Mouse (Mus musculus) CD4-positive, CD25-positive, alpha-beta regulatory T cell, adult 4 months (primary cell): Measurements from ENCODE around the gene Stt3b. TPM values are rescaled to one million over a fixed set of nuclear protein-coding genes. Genes with fewer than 3 reads are reported as not detected.

Experiments
- ATAC-seq: one replicate; pipeline ENCODE4 v1.8.0; 2017
- polyA plus RNA-seq, 2 experiments: library from polyadenylated mRNA; unstranded; fragments of 100-300 nt; shearing (Covaris generic); gene quantifications; one replicate each; pipeline ENCODE4 v1.2.1; 2017

Gene Stt3b
- polyA plus RNA-seq, 2 experiments from 2014 or later = 7.3 to 15.2 TPM

GRCm38 (mm10) chr9:115261456-115261855, 48.8 kb downstream of the Stt3b start:
- ATAC-seq = no peak

GRCm38 (mm10) chr9:115260464-115260863, 49.8 kb downstream of the Stt3b start:
- no peak for ATAC-seq

- ATAC-seq = no peak
These were observed 50.4 kb downstream of the Stt3b start for GRCm38 (mm10) chr9:115259866-115260265.

GRCm38 (mm10) chr9:115257733-115258286, 52.4 kb downstream of the Stt3b start:
- no peak for ATAC-seq

DNA sequence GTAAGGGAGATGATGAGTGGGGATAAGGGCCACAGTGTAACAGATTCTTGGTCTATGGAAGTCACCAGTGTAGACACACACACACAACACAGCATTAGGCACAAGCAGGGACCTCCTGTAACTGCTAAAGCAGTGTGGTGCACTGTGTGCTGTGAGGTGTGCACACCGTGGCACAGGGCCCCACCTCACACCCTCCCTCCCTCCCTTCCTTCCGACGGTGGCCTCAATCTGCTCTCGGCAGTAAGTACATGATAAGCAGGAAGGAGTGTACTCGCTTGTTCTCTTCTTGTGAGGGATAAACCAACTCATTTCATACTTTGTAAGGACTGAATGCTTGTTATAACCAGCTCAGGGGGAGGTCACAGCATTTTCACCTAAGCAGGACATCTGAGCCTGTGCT, 61.1 kb downstream of the Stt3b start:
- no peak for ATAC-seq

DNA sequence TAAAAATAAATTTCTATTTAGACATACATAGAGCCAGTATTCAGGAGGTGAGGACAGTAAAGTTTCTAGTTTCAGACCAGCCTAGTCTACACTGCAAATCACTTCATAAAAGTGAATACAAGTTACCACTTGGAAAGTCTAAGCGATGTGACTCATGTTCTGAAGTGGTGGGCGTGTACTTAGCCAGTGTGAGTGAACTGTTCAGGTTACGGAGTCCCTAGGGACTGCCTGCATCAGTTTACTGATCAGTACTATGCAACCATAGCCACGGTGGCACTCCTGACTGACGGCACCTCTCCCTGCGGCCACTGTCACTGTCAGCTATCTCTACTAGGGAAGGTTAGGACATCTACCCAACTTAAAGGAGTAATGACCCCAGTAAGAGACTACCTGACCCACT, 65.1 kb downstream of the Stt3b start:
- ATAC-seq = no peak

DNA sequence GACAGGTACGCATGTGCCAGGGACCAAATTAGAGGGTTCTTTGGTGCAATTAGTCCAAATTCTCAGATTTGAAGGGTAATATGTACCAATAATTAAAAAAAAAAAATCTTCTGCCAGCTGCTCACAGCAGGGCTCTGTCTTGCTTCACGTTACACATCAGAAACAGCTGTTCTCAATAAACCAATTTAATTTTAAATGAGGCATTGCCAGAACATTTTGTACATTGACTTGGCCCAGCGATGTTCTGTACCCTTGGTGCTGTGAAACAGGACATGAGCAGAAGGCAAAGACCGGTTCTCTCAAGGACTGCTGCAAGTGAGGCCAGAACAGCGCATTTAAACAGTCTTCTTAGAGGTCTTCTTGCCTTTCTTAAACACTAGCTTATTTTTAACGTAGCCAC, 66.6 kb downstream of the Stt3b start:
- ATAC-seq = no peak

DNA sequence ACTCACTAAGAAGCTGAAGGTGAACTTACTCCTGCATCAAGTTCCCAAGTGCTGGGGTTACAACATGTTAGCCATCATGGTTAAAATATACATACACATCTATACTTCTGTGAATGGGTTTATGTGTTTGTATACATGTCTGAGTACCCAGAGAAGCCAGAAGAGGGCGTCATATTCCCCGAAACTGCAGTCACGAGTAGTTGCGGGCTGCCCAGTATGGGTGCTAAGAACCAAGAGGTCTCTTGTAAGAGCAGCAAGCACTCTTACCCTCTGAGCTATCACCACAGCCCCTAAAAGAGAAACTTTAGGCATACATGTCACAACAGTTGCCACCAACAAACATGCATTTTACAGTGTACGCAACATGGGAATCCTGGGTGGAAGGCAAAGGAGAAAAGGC, 70.4 kb downstream of the Stt3b start:
- no peak for ATAC-seq

DNA sequence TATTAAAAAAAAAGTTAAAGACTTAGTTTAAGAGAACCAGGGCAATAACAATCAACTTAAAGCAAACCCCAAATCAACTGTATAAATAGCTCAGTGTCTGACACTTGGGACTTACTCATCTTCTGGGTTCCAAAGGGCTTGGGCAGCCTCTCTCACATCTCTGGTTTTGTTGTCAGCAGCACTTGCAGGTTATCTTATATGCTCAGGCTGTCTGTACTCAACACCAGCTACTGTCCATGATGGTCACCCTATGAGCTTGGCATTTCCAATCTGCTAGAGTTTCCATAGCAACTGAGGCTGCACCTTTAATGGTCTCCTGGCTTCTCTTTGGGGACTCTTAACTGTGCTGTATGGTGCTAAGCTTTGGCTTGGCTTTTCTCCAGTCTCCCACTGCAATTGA, 72.3 kb downstream of the Stt3b start:
- ATAC-seq = no peak

- ATAC-seq = no peak
These were observed 73.8 kb downstream of the Stt3b start for GRCm38 (mm10) chr9:115236352-115236841.

GRCm38 (mm10) chr9:115234561-115234960, 75.7 kb downstream of the Stt3b start:
- no peak for ATAC-seq

DNA sequence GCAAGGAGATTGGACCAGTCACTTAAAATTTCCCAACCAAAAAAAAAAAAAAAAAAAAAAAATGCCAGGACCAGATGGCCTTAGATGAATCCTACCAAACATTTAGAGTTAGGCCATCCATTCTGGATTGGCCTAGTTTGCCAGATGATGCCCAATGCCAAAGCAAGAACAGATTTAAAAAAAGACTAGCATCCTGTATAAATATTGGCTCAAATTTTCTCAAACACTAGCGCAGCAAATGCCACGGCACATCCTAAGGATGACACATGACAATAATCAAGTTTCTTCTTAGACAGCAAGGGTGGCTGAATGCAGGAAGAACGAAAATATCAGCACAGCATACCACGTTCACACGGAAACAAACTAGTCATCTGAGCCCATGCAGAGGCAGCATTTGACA, 76.5 kb downstream of the Stt3b start:
- no peak for ATAC-seq

DNA sequence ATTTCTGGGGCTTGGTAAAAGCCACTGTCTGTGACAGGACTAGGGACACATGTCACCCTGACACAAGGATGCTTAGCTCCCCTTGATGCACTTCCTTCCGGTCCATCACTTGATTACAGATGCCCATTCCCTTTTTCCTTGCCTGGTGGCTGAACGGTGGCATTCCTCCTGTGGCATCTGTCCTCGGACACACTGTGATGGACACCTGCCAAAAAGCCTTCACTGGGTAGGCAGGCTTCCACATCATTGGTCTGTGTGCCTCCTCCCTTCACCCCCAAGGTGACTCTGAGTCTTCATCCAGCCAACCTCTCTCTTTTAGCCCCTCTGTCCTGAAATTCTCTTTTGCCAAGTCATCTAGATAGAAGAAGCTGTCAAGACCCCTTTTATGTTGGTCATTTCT, 78.7 kb downstream of the Stt3b start:
- ATAC-seq = no peak

DNA sequence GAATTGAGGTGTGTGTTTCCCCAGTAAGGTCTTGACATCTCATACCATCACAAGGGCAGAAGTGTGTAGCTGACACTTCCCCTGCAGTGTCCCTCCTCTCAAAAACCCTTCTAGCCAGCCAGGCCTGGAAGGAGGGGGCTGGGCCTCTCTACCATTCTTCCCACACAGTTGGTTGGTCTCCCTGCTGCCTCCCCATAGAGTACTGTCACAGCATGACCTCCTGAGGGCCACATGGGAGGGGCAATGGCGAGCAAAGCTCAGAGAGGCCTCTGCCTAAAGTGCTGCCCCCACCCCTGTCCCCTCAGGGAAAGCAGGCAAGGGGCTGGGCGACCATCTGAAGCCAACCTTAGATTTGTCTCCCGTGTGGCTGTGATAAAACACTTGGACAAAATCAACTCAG, 80.1 kb downstream of the Stt3b start:
- ATAC-seq = no peak

DNA sequence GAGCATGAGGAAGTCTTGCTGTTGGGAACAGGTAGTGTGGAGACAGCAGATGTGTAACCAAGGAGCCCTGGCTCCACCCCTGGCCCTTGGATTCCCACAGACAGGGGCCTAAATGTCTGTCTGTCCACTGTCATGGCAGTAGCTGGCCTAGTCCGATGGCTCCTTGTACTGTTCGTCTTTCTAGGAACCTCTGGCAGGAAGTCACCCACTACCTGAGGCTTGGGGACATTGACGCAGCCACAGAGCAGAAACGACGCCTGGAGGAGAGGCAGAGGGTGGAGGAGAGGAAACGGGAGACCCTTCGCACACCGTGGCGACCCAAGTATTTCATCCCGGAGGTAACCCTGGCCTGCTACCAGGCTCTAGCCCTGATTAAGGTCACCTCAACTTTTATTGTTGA, 80.5 kb downstream of the Stt3b start:
- ATAC-seq = no peak

- ATAC-seq = no peak
These were observed 81.1 kb downstream of the Stt3b start for GRCm38 (mm10) chr9:115229145-115229544.

DNA sequence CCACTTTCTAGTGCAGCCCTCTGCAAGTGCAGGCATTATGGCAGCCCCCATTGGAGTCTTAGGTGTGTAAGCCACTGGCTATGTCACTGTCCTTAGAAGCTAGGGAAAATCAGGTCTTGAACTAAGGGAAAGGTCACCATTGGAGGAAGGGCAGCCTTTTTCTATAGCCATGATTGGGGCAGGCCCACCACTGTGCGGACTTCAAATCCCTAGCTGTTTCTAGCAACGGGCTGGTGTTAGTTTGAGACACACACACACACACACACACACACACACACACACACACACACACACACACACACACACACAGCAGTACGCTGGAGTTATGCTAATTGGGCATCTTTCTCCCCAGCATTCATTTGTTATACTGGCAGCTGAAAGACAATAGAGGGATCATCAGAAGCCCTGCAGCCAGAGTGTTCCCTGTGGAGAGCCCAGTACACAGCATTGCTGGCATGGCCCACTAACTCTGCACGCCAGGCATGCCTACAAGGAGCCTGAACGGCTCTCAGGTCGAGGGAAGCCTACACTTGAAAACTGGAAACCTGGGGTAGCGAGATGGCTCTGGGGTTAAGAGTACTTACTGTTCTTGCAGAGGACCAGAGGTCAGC, 85.4 kb downstream of the Stt3b start:
- ATAC-seq = no peak

- no peak for ATAC-seq
These were observed 89.0 kb downstream of the Stt3b start for GRCm38 (mm10) chr9:115221265-115221664.

- ATAC-seq = no peak
These were observed 89.8 kb downstream of the Stt3b start for GRCm38 (mm10) chr9:115220466-115220865.

- no peak for ATAC-seq
These were observed 92.2 kb downstream of the Stt3b start for GRCm38 (mm10) chr9:115217984-115218383.

DNA sequence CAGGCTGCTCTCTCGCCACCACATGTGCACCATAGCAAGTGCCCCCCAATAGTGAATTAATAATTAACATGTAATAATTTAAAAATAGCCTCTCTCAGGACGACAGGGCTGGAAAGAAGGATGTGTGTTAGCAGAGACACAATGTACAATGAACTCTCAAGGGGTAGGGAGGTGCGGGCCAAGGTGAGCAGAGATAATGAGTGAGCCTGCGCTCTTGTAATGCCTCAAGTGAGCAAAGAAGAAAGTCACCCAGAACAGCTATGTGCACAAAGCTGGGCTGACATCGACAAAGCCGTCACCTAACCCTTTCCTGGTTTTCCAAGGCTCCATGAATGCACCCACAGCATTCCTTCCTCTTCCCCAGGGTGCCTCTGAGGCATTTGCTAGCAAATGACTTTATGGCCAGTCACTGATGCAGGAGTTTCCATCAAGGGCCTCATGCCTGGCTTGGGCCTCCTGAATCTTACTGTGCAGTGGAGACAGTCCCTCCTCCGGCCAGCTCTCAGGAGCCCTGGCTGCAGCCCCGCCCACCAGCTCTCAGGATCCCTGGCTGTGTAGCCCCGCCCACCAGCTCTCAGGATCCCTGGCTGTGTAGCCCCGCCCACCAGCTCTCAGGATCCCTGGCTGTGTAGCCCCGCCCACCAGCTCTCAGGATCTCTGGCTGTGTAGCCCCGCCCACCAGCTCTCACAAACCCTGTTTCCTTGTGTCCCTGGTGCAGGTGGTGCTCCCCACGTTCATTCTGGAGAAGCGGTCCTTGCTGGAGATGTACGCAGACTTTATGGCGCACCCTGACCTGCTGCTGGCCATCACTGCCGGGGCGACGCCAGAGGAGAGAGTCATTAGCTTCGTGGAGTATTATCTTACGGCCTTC, 94.2 kb downstream of the Stt3b start:
- ATAC-seq = no peak

GRCm38 (mm10) chr9:115214572-115215571, 95.3 kb downstream of the Stt3b start:
- ATAC-seq = no peak
